22 mouse cellular contexts compared by ENCODE assay signal in the genomic region with DNA sequence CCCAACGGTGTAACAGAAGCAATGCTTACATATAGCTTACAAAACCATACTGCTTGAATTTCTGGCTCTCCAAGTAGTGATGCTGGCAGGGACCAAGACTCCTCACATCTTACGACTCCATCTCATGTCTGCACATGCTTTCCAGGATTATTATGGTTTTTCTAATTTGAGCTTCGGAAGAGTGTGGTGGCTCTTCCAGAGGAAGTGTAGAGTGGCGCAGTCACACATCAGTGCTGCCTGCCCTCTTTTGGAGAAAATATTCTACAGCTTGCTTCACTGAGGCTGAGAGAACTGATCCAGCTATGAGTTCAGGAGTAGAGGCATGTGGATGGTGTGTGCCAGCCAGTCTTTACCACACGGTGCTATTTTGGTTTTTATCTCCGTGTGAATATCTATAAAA.
A peak's percentile ranks its signal among the peaks of the same experiment; 100 is the strongest.
DNase-seq lines count a peak whose midpoint lies in the region; ATAC-seq and TF ChIP-seq lines count a peak whose summit lies in the region.
"Had no signal": no experiment of that assay in that cellular context is flagged by ENCODE, and none has a peak within 500 bp of the region (broad histone marks: within the 10 kb centered on the region; RNA-seq: fewer than 3 reads in every experiment).

No protein-coding gene starts in this region.

- H3K36me3 ChIP-seq in midbrain, embryonic 11.5 days (ENCODE audit: control insufficient read depth, insufficient read depth, low read length) = no peaks in the 10 kb centered on the region
- H3K36me3 ChIP-seq in stomach, postnatal 0 days (ENCODE audit: control insufficient read depth, insufficient read depth, low read length) = no peaks in the 10 kb centered on the region
- H3K36me3 ChIP-seq: heart, embryonic 12.5 days; hindbrain, embryonic 10.5 days had no signal

- H3K4me2 ChIP-seq in midbrain, embryonic 11.5 days = no peak overlapping the region
- H3K4me2 ChIP-seq in stomach, postnatal 0 days (replicated peaks; ENCODE audit: low read depth) = no peak overlapping the region
- H3K4me2 ChIP-seq: heart, embryonic 12.5 days had no signal

- no peaks in the 10 kb centered on the region for H3K27me3 ChIP-seq in midbrain, embryonic 11.5 days (ENCODE audit: control insufficient read depth, insufficient read depth, low read length)
- no peaks in the 10 kb centered on the region for H3K27me3 ChIP-seq in stomach, postnatal 0 days (ENCODE audit: control insufficient read depth, insufficient read depth, low read length)
- H3K27me3 ChIP-seq: heart, embryonic 12.5 days had no signal

- no peak overlapping the region for H3K4me3 ChIP-seq in midbrain, embryonic 11.5 days (ENCODE audit: low read depth, low read length)
- no peak overlapping the region for H3K4me3 ChIP-seq in stomach, postnatal 0 days (ENCODE audit: low read depth, low read length)
- H3K4me3 ChIP-seq: heart, embryonic 12.5 days; hindbrain, embryonic 10.5 days; layer of hippocampus, adult 2 months had no signal

- H3K4me1 ChIP-seq in midbrain, embryonic 11.5 days (ENCODE audit: control insufficient read depth, insufficient read depth, low read length) = no peaks in the 10 kb centered on the region
- H3K4me1 ChIP-seq in stomach, postnatal 0 days (replicated peaks; ENCODE audit: control insufficient read depth, insufficient read depth) = no peaks in the 10 kb centered on the region
- H3K4me1 ChIP-seq: heart, embryonic 12.5 days; hindbrain, embryonic 10.5 days had no signal

- DNase-seq in frontal cortex, postnatal 25 days (ENCODE audit: low spot score in 2 of 2) = no peak
- DNase-seq in brain, embryonic 14.5 days (ENCODE audit: low read depth) = peak; percentile 61
- peak; percentile 11 to 67 for DNase-seq in frontal cortex, postnatal 36 days (ENCODE audit: low spot score in 2 of 2)
- peak; percentile 14 to 47 for DNase-seq in right cerebral cortex, postnatal 36 days (ENCODE audit: low spot score in 2 of 2)
- no peak for DNase-seq in midbrain, embryonic 11.5 days (ENCODE audit: low spot score, missing footprints)
- no peak for DNase-seq in stomach, postnatal 0 days (ENCODE audit: low spot score)
- DNase-seq: adrenal gland, postnatal 25 days; cerebellum, adult 18-20 months; cerebellum, postnatal 14 days; gastrocnemius, postnatal 25 days; heart, adult 18-20 months; heart, postnatal 10 days; kidney, adult 9 months; kidney, postnatal 14 days; lung, postnatal 4 days had no signal

- H3K27ac ChIP-seq in midbrain, embryonic 11.5 days (ENCODE audit: low read depth, low read length) = no peak overlapping the region
- no peak overlapping the region for H3K27ac ChIP-seq in stomach, postnatal 0 days (replicated peaks)
- H3K27ac ChIP-seq: hindbrain, embryonic 10.5 days; layer of hippocampus, adult 2 months had no signal

- 95% methylated on average over 6 of the region's 6 CpGs for WGBS in midbrain, embryonic 11.5 days
- WGBS in stomach, postnatal 0 days = 83% methylated on average over 6 of the region's 6 CpGs

- TF ChIP-seq EP300 in stomach, postnatal 0 days (optimal IDR thresholded peaks at IDR 0.05) = no peak

- ATAC-seq in frontal cortex, adult (ENCODE audit: low TSS enrichment) = peak; percentile 95
- ATAC-seq in midbrain, embryonic 11.5 days (ENCODE audit: low FRiP score) = no peak
- ATAC-seq in stomach, postnatal 0 days (ENCODE audit: low FRiP score, low TSS enrichment) = no peak
- ATAC-seq: hindbrain, embryonic 16.5 days; intestine, embryonic 16.5 days; midbrain, embryonic 16.5 days had no signal

- no peak for TF ChIP-seq POLR2A in brain, embryonic 14.5 days (IDR thresholded peaks at IDR 0.05; ENCODE audit: borderline replicate concordance, extremely low read depth, insufficient read depth, insufficient read length, poor library complexity, severe bottlenecking)

- no peak for TF ChIP-seq CTCF in brain, embryonic 14.5 days (IDR thresholded peaks at IDR 0.05; ENCODE audit: borderline replicate concordance, extremely low read depth, insufficient read depth, insufficient read length)
- no peak for TF ChIP-seq CTCF in stomach, postnatal 0 days (IDR thresholded peaks at IDR 0.05; ENCODE audit: low read depth)

- H3K9ac ChIP-seq in midbrain, embryonic 11.5 days (ENCODE audit: low read length) = no peak overlapping the region
- no peak overlapping the region for H3K9ac ChIP-seq in stomach, postnatal 0 days (ENCODE audit: low read length)
- H3K9ac ChIP-seq: heart, embryonic 12.5 days had no signal

- no peaks in the 10 kb centered on the region for H3K9me3 ChIP-seq in midbrain, embryonic 11.5 days (ENCODE audit: control insufficient read depth, low read length)
- H3K9me3 ChIP-seq in stomach, postnatal 0 days (ENCODE audit: control insufficient read depth, low read length) = no peaks in the 10 kb centered on the region
- H3K9me3 ChIP-seq: heart, embryonic 12.5 days; hindbrain, embryonic 10.5 days had no signal

Comparison
In these comparisons a context has a peak if more than half of its experiments do, and no peak if none do; other contexts are left out.
1. DNase-seq: peak in brain, embryonic 14.5 days (single experiment), frontal cortex, postnatal 36 days (2 of 2) and right cerebral cortex, postnatal 36 days (2 of 2); none in frontal cortex, postnatal 25 days (0 of 2), midbrain, embryonic 11.5 days (single experiment) and stomach, postnatal 0 days (single experiment).